Mouse (Mus musculus): ENCODE measurements at regions not wholly inside any gene's neighbourhood (a gene's known extent, or its start where the extent isn't known, plus 50 kb on each side); places are given as distances from the start of the nearest gene placed in this dataset.
A peak's percentile ranks its signal among the peaks of the same experiment; 100 is the strongest.

DNA sequence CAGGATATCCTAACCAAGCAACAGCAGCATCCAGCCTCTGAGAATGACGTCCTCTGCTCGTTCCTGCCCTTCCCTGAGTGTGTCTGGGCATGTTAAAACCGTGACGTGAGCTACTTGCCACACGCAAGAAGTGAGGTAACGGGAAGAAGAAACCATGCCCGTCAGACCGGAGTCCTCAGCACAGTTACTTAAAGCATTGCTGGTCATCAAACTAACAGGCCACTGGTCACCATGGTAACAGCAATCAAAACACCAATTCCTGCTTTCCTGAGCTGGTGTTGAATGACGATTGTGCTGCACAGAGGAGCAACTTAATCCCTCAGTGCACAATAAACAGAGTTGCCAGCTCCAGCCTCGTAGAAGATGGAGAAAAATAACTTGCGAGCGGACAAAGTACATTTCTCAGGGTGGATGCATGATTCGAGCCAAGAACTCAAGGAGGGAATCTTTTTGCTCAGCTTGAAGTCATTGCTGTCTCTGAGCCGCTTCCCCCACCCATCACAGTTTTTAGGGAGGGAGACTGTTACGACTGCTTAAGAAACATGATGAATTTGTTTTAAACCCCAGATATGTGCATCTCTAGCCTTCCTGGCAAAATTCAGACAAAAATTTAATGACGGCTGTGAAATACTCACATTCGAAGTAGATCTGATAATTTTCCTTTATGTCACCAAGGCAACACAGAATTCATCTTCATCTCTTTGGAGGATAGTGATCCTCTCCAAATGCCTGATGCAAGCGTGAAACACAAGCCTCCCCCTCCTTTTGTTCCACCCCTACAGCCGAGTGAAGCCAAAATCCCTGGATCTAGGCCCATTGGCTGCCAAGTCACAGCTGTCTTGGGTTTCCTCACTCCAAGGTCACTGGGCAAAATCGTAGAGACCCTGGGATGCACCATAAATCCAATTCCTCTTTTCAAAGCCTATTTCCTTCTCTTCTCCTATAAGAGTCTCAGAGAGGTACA lies 95.6 kb upstream of the Gm26657 start:
- H3K4me1 ChIP-seq = peaks cover 21% of the 10 kb centered on the region
- peak overlapping the region; percentile 41 for H3K27ac ChIP-seq (replicated peaks)
- H3K36me3 ChIP-seq = no peaks in the 10 kb centered on the region
- H3K9me3 ChIP-seq = no peaks in the 10 kb centered on the region
- 8% methylated on average over 20 of the region's 20 CpGs for WGBS
- H3K4me2 ChIP-seq (replicated peaks) = peak overlapping the region; percentile 37
- H3K9ac ChIP-seq (replicated peaks) = no peak overlapping the region
- no peaks in the 10 kb centered on the region for H3K27me3 ChIP-seq
- peak overlapping the region; percentile 12; the same call in 1 of the 2 replicates for H3K4me3 ChIP-seq
- peak; percentile 84 for ATAC-seq (replicated peaks)

DNA sequence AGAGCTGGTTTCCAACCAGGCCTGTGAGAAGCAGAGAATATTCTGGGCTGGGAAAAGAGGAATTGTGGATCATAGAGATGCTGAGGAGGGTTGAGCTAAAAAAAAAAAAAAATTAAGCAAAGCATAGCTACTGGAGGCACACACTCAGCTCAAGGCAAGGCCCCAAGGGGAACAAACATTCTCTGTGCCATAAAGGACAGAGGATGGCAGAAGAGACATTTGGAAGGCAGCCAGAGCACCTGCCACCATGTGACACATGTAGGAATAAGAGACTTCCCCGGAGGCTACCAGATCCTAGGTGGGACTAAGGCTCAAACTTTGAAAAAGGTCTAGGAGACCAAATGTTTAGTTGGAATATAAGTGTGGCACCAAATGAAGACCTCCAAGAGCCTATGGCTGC lies 96.4 kb upstream of the Gm26657 start:
- ATAC-seq (replicated peaks) = no peak
- Histone ChIP-seq H3K4me1 (peaks cover 21% of the 10 kb centered on the region), H3K9ac (replicated peaks) (no peak overlapping the region), H3K27me3 (no peaks in the 10 kb centered on the region), H3K4me2 (replicated peaks) (no peak overlapping the region), H3K27ac (replicated peaks) (no peak overlapping the region), H3K36me3 (no peaks in the 10 kb centered on the region), H3K4me3 (no peak overlapping the region), H3K9me3 (no peaks in the 10 kb centered on the region)
- 43% methylated on average over 1 of the region's 1 CpGs for WGBS

DNA sequence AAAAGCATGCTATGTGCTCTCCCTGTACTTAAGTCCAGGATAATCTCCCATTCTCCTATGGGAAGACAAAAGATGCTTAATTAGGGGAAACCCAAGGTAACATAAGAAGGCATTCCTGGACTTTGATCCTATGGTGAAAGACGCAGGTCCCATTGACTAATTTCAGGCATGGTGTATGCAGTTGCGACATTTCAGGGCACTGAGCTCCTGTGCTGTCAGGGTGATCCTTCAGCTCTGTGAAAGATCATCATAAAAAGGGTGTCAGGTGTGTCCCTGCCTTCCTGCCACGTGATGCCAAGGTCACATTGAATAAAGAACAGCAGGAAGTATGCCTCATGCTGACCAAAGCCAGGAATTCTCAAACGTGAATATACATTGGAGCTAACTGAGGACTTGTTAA lies 100.2 kb upstream of the Gm26657 start:
- Histone ChIP-seq H3K27ac (replicated peaks) (no peak overlapping the region), H3K4me1 (peaks cover 19% of the 10 kb centered on the region), H3K4me3 (no peak overlapping the region), H3K27me3 (no peaks in the 10 kb centered on the region), H3K9me3 (no peaks in the 10 kb centered on the region), H3K4me2 (replicated peaks) (no peak overlapping the region), H3K9ac (replicated peaks) (no peak overlapping the region), H3K36me3 (no peaks in the 10 kb centered on the region)
- no peak for ATAC-seq (replicated peaks)
- WGBS = 29% methylated on average over 4 of the region's 4 CpGs

DNA sequence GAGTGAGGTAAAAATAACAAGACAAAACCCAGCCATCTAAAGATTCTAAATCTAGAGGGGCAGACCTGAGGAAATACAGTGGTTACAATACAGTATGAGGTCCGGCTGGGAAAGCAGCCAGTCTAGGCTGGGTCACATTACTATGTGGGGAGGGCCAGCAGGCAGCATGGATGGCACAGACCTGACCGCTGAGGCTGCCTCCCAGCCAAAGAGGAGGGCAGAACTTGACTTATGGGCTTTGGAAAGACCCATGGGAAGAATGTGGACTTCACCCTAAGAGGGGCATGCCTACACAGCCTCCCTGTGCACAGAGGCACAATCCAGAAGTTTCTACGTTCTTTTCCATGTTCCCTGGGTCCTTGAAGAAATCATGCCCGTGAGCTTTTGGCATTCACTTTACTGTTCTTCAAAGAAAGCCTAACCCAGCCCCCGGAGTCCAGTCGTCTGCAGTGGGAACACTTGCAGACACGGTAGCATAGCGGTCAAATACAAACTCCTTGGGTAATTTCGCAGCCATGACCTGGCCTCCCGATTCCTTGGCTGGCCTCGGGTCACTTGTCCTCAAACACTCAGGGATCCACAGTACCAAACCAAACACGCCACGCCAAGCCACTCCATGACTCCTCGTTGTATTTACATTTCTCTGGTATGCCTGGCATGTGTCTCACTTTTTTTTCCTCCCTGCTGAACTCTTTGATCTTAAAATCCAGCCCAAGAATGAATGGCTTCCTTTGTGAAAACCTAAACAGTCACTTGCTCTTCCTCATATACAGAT lies 101.0 kb upstream of the Gm26657 start:
- ATAC-seq (replicated peaks) = no peak
- no peak overlapping the region for H3K4me2 ChIP-seq (replicated peaks)
- 57% methylated on average over 14 of the region's 14 CpGs for WGBS
- H3K4me1 ChIP-seq = peaks cover 11% of the 10 kb centered on the region
- no peaks in the 10 kb centered on the region for H3K9me3 ChIP-seq
- no peaks in the 10 kb centered on the region for H3K36me3 ChIP-seq
- no peak overlapping the region for H3K9ac ChIP-seq (replicated peaks)
- no peak overlapping the region for H3K27ac ChIP-seq (replicated peaks)
- H3K27me3 ChIP-seq = no peaks in the 10 kb centered on the region
- no peak overlapping the region for H3K4me3 ChIP-seq

DNA sequence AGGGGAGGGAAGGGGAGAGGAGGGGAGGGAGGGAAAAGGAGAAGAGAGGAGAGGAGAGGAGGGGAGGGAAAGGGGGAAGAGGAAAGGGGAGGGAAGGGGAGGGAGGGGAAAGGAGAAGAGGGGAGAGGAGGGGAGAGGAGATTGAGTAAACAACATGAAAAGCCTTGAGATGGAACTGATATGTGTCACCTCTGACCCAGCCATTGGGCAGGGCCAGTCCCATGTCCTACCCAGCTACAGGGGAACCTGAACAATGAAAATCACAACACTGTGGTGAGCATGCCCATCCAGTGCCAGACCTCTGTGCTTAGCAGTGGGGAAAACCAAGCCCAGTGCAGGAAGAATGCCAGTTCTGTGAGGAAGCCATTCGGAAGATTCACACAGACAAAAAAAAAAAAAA lies 103.6 kb upstream of the Gm26657 start:
- ATAC-seq (replicated peaks) = no peak
- Histone ChIP-seq H3K4me2 (replicated peaks) (no peak overlapping the region), H3K9me3 (no peaks in the 10 kb centered on the region), H3K4me1 (no peaks in the 10 kb centered on the region), H3K27ac (replicated peaks) (no peak overlapping the region), H3K4me3 (no peak overlapping the region), H3K36me3 (no peaks in the 10 kb centered on the region), H3K9ac (replicated peaks) (no peak overlapping the region), H3K27me3 (no peaks in the 10 kb centered on the region)
- 67% methylated on average over 1 of the region's 1 CpGs for WGBS

DNA sequence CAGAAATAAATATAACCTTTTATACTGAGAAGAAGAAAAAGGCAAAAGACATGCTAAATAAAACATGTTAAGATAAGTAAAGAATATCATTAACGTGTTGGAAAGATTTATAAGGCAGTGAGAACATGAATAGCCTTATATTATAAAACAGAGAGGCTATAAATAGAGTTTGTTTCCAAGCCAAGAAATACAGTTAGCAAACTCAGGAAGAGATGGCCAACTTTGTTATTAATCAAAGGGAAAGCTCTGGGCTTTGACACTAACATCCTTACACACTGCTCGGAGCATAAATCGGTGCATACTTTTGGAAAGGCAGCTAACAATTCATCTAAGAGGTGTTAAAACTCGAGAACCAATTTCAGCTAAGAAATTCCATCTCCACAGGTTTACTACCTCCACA lies 106.3 kb upstream of the Gm26657 start:
- H3K4me2 ChIP-seq (replicated peaks) = no peak overlapping the region
- no peaks in the 10 kb centered on the region for H3K36me3 ChIP-seq
- no peaks in the 10 kb centered on the region for H3K4me1 ChIP-seq
- H3K27ac ChIP-seq (replicated peaks) = no peak overlapping the region
- H3K27me3 ChIP-seq = no peaks in the 10 kb centered on the region
- H3K9ac ChIP-seq (replicated peaks) = no peak overlapping the region
- ATAC-seq (replicated peaks) = no peak
- H3K9me3 ChIP-seq = no peaks in the 10 kb centered on the region
- H3K4me3 ChIP-seq = no peak overlapping the region
- 75% methylated on average over 4 of the region's 4 CpGs for WGBS

DNA sequence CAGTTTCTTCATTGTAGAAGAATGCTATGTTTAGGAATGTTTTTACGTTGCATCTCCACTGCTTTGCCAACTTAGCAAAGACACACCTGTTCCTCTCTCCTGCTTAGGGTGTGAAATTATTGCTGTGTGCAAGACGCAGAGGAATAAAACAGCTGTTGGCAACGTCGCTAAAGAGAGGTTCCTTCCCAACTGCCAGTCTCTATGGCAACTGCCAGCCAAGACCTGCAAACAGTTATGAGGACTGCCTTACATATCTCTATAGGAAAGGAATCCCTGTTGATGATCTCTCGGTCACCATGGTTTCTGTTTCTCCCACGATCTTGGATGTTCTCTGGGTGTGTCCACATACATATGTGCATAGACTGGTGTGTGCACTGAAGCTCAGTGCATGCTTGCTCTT lies 109.6 kb upstream of the Gm26657 start:
- no peaks in the 10 kb centered on the region for H3K9me3 ChIP-seq
- H3K27me3 ChIP-seq = no peaks in the 10 kb centered on the region
- no peak overlapping the region for H3K27ac ChIP-seq (replicated peaks)
- H3K4me2 ChIP-seq (replicated peaks) = no peak overlapping the region
- no peak overlapping the region for H3K4me3 ChIP-seq
- H3K9ac ChIP-seq (replicated peaks) = no peak overlapping the region
- H3K4me1 ChIP-seq = no peaks in the 10 kb centered on the region
- 0 out of 2 replicates have a peak, but pooled peaks have one; percentile 32 for ATAC-seq (replicated peaks)
- H3K36me3 ChIP-seq = no peaks in the 10 kb centered on the region
- 75% methylated on average over 6 of the region's 6 CpGs for WGBS

DNA sequence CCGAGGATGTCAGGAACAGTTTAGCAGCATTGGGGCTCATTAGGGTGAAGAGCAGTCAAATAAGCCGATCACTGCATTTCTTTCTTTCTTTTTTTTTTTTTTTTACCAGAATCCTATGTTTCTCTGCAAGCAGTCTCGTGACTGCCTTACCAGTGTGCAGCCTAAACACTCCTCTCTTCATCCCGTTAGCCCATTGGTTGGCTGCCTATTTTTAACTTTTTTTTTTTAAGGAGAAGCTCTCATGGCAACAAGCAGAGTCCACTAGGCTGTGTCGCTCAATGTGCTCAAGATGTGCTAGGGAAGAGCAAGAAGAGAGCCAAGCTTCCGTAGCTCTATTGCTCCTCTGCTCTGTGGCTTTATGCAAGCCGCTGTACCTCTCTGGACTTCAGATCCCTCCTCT lies 112.7 kb upstream of the Gm26657 start:
- Histone ChIP-seq H3K36me3 (no peaks in the 10 kb centered on the region), H3K9ac (replicated peaks) (no peak overlapping the region), H3K9me3 (no peaks in the 10 kb centered on the region), H3K27me3 (no peaks in the 10 kb centered on the region), H3K4me3 (no peak overlapping the region), H3K4me1 (no peaks in the 10 kb centered on the region), H3K4me2 (replicated peaks) (no peak overlapping the region), H3K27ac (replicated peaks) (no peak overlapping the region)
- no peak for ATAC-seq (replicated peaks)
- WGBS = 50% methylated on average over 7 of the region's 7 CpGs

DNA sequence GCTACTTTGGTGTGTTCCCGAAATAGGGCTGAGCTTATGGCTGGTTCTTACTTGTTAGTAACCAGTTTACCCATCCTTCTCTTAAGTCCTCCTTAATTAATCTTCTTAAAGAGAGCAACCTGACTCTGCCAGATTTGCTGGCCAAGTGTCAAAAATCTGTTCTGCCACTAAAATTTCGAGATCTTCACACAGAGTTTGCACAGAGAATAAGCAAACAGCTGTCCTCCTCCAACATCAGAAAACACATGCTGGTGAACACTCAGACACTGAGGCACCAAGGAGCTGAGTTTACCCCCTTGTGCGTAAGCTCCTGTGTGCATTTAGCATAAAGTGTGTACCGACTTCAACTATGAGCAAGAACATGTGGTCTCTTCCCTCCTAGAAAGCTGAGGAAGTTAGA lies 118.1 kb upstream of the Gm26657 start:
- Histone ChIP-seq H3K36me3 (no peaks in the 10 kb centered on the region), H3K4me1 (no peaks in the 10 kb centered on the region), H3K9ac (replicated peaks) (no peak overlapping the region), H3K4me2 (replicated peaks) (no peak overlapping the region), H3K4me3 (no peak overlapping the region), H3K27me3 (no peaks in the 10 kb centered on the region), H3K27ac (replicated peaks) (no peak overlapping the region), H3K9me3 (no peaks in the 10 kb centered on the region)
- 79% methylated on average over 4 of the region's 4 CpGs for WGBS
- ATAC-seq (replicated peaks) = no peak

DNA sequence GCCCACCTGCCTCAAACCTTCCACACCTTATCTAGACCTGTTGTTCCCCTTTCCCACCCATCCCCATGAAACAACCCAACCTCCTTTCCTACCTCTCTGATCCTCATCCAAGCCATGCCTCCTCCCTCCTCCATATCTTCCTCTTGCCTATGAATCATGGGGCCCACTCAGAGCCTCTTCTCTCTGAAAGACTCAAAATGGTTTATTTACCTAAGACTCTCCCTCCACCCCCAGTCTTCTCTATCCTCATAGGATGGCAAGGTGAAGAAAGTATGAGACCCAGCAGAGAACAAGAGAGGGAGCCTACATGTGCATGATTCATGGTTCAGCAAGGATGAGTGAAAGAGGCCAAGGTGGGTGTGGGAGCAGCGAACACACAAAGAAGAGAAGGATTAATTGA lies 118.5 kb upstream of the Gm26657 start:
- no peak overlapping the region for H3K4me3 ChIP-seq
- no peak overlapping the region for H3K9ac ChIP-seq (replicated peaks)
- no peaks in the 10 kb centered on the region for H3K27me3 ChIP-seq
- H3K4me2 ChIP-seq (replicated peaks) = no peak overlapping the region
- no peaks in the 10 kb centered on the region for H3K4me1 ChIP-seq
- no peak for ATAC-seq (replicated peaks)
- H3K9me3 ChIP-seq = no peaks in the 10 kb centered on the region
- 95% methylated on average over 1 of the region's 1 CpGs for WGBS
- no peaks in the 10 kb centered on the region for H3K36me3 ChIP-seq
- H3K27ac ChIP-seq (replicated peaks) = no peak overlapping the region

DNA sequence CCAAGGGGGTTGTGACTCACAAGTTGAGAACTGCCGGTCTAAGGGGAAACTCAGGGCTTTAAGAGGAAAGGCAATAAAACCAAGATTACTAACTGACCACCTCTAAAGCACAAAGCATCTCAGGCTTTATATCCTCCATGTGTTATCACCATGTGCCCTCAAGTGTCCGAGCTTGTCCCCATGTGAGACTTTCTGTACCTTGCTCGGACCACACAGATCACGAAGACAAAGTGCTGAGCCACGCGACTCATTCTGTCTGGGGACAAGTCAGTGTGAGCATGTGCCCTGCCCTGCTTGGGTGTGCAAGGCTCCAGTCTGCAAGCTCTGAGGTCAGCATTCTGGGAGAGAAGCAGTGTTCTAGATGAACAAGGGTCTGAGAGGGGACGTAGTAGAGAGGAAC lies 119.2 kb upstream of the Gm26657 start:
- no peaks in the 10 kb centered on the region for H3K4me1 ChIP-seq
- no peaks in the 10 kb centered on the region for H3K9me3 ChIP-seq
- no peak overlapping the region for H3K9ac ChIP-seq (replicated peaks)
- no peaks in the 10 kb centered on the region for H3K27me3 ChIP-seq
- WGBS = 96% methylated on average over 7 of the region's 7 CpGs
- H3K4me3 ChIP-seq = no peak overlapping the region
- no peaks in the 10 kb centered on the region for H3K36me3 ChIP-seq
- no peak for ATAC-seq (replicated peaks)
- H3K4me2 ChIP-seq (replicated peaks) = no peak overlapping the region
- no peak overlapping the region for H3K27ac ChIP-seq (replicated peaks)

DNA sequence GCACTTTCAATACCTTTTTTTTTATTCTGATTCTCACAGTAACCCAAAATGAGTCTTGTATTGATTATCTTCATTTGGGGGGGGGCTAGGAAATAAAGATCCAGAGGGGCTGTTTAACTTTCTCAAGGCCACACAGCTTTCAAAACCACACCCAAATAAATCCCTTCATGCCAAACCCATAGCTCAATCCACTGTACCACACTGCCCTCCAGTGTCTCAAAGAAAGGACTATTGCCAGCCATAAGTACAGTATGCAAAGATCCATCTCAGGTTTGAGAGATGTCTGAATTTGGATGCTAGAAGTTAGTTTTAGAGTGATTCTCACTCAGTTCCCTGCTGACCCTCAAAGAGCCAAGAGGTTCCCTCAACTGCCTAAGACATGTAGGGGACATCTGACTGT lies 120.1 kb upstream of the Gm26657 start:
- no peak for ATAC-seq (replicated peaks)

More for the DNA sequence above, 120.1 kb upstream of the Gm26657 start:
- Histone ChIP-seq H3K27ac (replicated peaks) (no peak overlapping the region), H3K4me2 (replicated peaks) (no peak overlapping the region), H3K27me3 (no peaks in the 10 kb centered on the region), H3K9ac (replicated peaks) (no peak overlapping the region), H3K4me3 (no peak overlapping the region), H3K36me3 (no peaks in the 10 kb centered on the region), H3K4me1 (no peaks in the 10 kb centered on the region), H3K9me3 (no peaks in the 10 kb centered on the region)
